Mouse (Mus musculus) frontal cortex, postnatal 36 days (tissue): ENCODE measurements at regions not wholly inside any gene's neighbourhood (a gene's known extent, or its start where the extent isn't known, plus 50 kb on each side); places are given as distances from the start of the nearest gene placed in this dataset.

Experiments used
- DNase-seq, 2 experiments: peaks; one replicate each; pipeline ENCODE4 v3.0.0; 2022; ENCODE audit warnings: low spot score in 2 of 2

DNA sequence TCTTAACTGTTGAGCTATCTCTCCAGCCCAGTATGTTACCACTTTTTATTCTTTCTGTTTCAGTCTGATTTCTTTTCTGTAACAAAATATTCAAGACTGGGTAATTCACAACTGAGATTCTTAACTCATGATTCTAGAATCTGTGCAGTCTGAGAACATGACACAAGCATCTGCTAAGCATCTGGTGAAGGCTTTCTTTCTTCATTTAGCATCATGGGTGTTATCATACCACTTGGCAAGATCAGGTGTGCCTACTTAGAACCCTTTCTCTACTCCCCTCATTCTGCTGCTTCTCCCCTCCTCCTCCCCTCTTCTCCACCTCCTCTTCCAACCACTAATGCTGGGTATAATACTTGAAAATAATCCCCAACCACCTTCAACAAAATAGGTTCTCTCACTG, 62.1 kb upstream of the Pfn2 start:
- peak in 1 of 2 experiments; percentile 35 for DNase-seq

DNA sequence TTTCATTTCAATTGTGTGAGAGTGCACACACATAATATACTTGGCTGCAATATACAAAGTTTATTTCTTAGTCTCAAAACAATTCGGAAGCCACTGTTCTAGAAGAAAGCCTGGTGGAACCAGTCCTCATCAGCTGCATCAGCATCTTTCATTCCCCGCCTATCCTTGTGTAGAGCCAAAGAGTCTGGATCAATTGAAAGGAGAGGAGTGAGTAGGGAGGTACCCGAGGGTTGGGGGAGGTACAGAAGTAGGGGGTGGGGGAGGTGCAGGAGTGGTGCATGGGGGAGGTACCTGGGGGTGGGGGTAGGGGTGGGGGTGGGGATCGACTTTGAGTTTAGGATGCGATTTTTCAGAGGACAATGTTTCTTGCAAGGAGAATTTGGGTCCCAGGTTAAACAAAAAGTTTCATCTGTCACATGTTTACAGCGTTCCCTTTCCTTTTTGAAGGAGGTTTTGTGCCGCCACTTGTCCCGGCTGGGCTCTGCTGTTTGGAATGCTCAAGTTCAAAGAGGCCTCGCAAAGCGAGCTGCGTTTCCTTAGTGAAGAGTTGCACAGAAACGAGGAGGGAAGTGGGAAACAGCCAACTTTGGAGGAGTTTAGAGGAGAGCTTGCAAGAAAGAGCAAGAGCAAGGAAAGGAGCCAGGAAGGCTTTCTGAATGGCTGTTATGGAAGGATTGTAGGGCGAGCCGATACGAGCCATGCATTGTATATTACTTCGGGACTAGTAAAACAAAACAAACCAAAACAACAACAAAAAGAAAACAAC, 64.1 kb upstream of the Pfn2 start:
- DNase-seq, result peak; percentile 20 to 62

DNA sequence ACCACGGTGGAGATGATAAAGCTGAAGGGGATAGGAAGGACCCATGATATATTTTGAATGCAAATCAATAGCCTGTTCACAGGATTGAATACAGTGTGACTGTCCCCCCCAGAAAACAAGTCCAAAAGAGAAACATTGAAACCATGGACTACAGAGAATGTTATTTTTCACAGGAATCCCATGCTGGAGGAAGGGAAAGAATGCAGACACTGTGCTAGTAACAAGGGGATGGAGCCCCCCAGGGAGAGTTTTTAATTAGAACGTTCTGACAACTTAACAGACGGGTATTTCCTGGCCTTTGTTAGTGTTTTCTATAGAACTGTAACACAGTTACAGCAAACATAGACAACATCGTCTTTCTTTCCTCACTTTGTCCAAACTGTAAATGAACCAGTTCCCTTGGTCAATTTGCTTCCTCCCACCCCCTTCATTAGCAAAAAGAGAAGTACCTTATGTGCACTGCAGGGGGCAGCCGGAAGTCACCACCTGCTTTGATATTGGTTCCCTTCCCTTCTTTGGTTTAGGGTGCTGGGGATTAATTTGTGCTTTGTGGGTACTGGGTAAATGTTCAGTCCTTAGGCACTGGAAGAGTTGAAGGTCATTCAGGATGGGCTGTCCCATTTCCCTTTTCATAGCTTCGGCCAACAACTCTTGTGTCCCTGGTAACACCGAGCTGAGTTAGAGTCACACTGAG, 64.9 kb upstream of the Pfn2 start:
- DNase-seq, result no peak

DNA sequence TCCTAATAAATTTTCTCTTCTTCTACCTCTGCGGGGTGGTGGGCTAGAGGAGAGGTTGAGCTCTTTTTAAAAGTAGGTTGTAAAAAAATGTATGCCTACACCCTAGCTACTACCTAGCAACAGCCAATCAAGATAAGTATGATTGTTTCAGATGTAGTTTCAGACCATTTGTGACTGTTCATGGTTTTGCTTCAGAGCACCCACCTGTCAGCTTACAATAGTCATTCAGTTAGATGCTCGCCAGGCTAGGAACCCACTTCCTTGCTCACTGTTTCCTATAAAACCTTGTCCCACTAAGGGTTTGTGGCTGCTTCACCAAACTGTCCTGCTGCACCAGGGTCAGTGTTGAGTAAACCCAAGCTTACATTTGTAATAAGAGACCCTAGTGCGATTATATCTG, 66.8 kb upstream of the Pfn2 start:
- no peak for DNase-seq

DNA sequence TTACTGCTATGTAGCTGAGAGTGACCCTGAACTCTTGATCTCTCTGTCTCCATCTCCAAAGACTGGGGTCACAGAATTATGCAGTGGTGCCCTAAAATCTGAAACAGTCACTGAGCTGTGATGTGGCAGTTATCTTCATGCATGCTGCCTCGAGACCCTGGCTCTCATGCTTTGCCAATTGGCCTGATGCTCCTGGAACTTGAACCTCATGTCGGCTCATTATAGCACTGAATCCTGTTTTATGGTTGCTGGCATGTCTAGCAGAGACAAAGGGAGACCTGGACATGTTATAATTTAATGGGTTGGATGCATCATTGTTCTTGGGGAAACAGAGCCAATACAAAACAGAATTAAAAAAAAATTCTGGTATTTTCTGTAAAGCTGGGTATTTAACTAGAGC, 71.0 kb upstream of the Pfn2 start:
- no peak for DNase-seq

DNA sequence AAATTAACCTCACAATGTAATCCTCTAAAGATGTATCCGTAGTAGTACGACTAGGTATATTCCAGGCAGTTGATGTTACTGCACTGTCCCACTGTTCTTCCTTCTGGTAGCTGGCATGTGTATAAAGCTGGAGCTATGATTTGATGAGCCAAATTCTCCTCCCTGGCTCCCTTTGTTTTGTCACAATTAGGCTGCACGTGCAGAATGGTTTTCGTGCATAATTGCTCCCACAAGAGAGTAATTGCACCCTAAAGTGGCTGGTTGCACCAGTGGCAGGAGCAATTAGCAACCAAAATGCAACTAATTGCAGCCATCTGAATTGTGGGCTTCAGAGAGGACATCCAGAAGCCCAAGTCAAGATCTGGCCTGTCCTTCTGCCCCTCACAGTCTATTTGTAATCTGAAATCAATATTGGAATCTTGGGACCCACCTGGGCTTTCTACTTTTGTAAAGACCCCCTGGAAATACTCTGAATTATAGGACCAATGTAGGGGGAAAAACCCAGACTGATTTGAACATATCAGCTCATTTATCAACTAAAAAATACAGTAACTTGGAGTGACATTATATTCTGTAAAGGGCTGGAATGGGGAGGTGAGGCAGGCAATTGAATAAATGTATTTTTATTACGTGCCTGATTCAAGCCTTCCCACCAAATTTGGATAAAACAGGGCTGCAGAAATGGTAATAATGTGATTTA, 71.7 kb upstream of the Pfn2 start:
- DNase-seq, result no peak

DNA sequence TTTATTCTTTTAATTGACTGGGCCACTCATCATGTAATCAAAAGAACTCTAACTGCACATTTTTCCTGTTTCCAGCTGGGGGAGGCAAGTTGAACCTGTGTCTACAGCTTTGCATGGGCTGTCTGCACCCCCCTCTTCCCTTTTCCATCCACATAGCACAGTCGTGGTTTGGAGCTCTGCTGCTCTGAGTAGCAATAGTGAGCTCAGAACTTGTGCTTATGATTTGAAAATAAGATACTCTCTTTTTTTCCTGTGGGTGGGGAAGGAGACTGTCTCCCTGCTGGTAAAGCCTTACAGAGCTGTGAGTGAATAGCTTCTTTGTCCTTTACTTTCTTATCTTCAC, 72.2 kb upstream of the Pfn2 start:
- no peak for DNase-seq

DNA sequence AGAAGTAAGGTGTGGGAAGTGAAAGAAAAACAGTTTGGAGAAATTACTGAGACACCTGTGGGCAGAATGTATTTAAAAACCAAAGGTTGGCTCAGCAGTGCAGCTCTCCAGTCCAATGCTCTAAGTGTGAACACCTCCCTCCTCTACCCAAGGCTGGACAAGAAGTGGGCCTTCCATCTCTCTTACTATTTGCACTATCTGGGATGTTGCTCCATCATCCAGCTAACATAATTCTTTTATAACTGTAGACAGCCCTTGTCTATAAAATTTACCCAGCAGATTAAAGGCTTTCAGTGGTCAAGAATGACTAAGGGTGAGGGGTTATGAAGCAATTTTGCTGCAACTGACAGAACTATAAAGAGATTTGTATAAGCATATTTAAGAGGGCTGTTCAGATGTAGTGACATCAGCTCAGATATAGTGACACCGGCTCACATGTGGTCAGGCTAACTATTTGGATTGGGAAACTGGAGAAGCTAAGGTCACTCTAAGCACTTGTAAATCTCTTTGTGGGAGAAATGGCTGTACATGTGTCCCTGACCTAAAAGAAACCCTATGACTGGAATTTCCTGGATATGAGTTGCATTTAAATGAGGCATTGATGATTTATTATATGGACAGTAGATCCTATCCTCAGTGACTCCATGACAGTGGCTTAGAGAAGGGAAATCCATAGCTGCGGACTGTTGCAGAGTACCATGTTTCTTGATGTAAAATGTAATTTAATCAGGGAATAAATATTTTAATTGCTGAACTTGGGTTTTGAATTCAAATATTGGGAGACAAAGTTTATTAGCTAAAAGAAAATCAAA, 73.4 kb upstream of the Pfn2 start:
- no peak for DNase-seq

DNA sequence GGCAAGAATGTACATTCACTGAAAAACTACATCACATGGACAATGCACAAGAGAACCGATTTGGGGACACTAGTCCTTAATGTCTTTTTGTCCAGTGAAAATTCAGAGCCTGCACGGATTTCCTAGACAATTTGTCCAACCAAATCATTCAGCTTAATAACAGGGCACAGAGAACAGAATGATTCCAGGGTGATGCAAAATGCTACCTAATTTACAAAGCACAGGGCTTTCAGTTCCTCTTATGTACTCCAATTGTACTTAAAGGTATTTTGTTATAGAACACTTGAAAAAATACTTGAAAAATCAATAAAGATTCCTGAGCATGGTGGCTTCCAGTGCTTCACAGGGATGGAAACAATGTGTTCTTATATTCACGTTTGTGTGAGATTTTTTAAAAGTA, 75.2 kb upstream of the Pfn2 start:
- DNase-seq, result no peak

DNA sequence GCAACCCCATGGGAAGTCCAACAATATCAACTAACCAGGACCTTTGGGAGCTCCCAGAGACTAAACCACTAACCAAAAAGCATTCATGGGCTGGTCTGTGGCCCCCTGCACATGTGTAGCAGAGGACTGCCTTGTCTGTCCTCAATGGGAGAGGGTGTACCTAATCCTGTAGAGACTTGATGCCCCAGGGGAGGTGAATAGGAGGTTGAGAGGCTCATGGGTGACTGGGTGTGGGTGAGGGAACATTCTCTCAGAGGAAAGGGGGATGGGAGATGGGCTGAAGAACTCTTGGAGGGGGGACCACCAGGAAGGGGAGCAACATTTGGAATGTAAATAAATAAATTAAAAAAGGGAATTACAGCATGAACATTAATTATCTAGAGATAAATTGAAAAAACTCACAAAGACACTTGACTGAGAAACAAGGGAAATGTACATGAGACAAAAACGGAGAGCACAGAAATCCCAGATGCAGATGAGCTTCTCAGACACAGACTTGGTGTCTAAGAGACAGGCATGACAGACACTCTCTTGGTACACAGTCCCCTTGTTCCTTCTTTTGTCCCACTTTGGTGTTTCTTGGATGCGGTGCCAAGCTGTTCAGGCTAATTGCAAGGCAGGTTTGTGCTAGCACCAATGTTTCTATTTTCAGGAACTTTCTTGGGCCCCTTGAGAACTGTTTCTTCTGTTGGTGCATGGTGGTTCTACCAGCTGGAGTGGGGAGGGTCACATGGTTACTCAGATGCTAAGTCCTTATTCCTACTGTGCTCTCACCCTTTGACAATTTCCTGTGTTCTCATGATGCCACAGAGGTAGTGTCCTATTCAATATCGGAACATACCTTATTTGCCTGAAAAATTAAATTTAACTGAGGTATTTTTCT, 85.0 kb upstream of the Pfn2 start:
- no peak for DNase-seq

DNA sequence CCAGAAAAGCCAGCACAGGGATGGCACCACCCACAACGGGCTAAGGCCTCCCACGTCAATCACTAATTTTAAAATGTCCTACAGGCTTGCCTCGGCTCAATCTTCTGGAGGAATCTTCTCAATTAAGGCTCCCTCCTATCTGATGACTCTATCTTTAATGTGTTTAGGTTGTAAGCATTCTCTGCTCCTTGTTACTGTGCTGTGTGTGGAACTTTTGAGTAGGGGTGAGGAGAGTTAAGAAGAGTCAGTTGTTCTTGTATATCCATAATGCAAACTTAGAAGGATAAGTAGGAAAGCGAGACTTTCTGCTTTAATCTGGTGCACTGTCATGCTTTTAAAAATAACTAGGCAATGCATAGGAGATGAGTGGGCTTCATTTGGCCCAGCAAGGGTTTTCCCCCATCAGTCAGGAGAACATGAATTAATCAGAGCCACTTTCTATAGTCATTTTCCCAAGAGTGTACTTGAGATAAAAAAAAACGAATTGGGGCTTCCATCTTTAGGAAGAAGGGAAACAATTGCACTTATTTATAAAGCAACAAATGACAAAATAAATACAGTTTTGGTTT, 87.2 kb upstream of the Pfn2 start:
- DNase-seq, result peak; percentile 31 to 37

DNA sequence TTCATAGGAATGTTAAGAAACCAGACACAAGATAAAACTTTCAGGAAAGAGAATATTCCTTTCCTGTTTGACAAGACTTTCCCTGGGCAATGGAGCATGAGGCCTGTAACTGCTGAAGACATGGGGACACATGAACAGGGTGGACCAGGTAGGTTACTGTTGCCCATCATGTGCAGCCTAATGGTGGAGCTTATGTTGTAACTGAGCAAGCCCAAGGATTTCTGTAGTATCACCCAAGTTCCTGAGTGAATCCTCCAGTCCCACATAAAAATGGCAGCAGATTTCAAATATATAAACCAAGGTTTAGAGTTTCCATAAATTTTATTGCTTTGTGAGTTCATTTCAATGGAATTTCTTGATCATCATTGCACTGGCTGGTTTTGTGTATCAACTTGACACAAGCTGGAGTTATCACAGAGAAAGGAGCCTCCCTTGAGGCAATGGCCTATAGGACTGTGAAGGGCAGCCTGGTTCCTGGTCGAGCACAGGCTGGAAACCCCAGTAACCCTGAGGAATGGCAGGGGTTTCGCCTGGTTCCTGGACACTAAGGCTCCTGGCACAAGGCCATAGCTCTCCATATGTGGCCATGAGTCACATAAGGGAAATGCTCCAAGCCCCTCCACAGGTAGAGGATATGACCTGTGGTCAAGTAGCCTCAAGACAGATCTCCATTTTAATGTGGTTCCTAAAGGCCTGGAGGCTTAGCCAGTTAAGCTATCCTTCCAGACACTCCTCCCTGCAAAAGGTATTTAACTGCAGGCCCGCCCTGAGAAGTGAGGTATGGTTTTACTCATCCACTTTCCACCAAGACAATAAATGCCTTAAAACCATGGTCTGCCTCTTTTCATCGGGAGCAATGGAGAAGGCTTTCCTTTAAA, 92.9 kb upstream of the Pfn2 start:
- DNase-seq, result no peak

DNA sequence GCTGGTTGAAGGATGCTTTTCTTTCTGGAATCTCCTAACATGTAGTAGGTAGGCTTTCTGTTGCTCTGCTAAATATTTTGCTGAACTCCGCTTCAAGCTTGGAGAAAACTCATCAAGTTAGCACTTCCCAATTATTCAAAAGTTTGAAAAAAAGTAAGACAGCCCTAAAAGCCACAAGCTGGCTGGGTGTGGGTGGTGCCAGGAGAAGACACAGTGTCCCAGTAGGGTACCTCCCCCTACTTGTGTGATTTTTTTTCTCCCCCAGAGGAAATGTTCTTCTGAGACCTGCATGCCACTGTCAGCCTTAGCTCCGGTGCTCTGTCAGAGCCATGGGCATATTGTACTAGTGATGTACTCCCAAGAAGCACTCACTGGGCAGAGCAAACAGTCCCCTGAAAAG, 96.8 kb upstream of the Pfn2 start:
- peak; percentile 38 to 46 for DNase-seq

DNA sequence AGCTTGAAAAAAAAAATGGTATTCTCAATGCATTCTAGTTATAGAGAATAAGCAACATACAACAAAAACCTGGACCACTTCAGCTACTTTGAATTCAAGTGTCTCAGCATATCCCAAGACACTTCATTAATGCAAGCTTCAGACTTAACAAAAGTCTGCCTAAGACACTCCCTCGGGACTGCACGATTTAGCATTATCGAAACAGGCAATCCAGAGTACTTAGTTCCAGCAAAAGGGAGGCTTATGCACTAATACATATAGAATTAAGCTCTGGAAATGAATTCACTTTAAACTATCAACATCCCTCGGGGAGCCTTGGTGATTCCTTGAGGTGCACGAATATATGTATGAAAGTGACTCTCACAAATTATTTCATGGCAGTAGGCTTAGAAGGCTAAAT, 97.9 kb upstream of the Pfn2 start:
- DNase-seq, result no peak

DNA sequence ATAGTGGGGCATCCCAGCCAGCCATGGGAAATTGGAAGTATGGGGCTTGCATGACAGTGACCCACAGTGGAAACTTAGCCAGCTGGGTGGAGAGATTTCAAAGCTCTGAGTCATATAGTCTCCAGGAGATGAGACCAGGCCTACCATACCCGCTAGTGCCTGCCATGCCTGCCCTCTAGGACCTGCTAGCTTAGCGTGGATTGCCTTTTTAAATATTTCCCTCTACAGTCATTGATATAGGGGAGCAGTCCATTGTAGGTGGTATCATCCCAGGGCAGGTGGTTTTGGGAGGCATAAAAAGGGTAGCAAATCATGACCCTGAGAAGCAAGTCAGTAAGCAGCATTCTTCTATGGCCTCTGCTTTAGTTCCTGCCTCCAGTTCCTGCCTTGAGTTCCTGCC, 99.5 kb upstream of the Pfn2 start:
- no peak for DNase-seq

DNA sequence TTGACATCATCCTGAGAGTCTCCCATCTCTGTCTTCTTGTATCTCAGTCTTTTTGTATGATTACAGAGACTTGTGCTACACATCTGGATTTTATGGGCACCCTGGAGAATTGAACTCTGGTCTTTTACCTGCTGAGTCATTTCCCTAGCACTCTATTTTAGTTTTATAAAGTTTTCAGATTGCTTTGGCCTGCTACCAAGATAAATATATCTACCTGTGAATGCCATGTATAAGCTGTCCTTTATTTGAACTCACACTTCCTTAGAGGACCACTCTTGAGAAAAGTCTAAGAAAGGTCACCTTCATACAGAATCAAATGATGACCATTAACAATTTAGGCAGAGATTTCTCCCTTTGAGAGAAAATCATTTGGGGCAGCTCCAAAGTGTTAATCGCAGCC, 100.8 kb upstream of the Pfn2 start:
- DNase-seq, result no peak

DNA sequence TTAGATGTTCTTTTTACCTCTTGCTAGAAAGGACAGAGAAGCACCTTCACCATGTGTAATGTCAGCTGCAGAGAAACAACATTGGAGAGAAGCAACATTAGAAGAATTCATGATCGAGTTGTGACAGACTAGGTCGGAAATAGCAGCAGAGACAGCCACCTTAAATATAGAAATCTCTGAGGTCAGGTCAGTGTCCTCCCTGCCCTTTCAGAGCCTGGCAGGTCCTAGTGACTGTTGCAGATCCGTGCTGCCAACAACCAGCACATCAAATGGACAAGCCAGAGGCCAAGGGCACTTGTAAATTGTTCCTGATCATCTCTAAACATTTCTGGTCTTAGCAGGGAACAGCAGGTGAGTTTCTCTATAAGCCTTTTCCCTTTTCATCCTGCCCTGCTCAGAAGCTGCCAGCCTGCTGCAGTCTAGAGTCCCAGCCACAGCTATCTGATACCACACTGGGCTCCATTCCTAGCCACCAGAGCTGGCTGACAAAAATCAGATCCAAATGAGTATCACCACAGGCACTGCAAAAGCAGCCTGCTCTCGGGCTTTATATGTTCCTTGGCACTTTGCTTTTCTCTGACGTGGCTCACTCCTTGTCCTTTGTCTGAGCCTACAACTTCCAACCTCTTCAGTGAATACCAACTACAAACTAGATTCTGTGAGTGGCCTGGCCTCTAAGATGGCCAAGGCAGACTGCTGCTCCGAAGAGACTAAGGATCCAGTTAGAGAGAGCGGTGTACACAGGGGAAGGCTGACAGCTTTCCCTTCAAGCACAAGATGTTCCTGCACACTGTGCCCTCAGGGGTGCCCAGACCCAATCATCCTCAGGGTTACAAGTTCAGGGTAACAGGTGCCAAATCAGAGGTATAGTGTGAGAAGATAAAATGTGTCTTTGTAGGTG, 102.8 kb upstream of the Pfn2 start:
- peak; percentile 16 to 30 for DNase-seq

DNA sequence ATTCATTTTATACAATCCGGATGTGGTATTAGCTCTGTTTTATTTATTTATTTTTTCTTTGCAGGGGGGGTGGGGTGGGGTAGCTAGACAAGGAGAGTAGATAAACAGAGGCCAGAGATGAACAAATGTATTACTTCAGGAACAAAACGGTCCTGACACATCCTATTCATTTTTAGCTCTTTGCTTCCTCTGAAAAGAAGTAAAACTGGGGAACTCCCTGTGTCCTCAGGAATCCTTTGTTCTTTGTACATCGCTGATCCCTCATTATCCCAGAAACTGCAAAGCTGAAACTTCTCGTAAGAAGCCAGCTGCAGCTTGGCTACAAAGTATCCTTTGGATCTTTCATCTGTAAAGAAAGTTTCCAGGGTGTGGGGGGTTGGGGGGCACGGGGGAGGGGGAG, 103.6 kb upstream of the Pfn2 start:
- DNase-seq, result no peak

DNA sequence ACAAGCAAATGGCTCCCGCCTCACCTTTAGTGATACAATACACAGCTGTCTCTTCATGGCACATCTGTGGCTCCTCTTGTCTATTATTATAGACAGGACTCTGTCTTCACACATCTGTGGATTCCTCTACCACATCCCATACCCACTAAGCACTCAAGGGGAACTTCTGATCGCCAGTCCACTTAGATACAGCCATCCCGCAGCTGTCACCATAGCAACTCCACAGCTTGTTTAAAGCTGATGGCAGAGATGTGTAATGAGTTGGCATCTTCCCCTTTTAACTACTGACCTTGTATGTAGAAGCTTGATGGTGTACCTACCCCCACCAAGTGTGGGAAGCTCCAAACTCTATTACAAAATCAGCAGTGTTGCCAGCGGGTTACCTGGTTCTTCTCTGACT, 109.5 kb upstream of the Pfn2 start:
- no peak for DNase-seq
